Mouse (Mus musculus): ENCODE results near the gene Cops6. TPM values are rescaled to one million over a fixed set of nuclear protein-coding genes. Genes with fewer than 3 reads are reported as not detected.

Cops6 gene
- total RNA-seq, 2 experiments from 2014 or later = 145 to 147 TPM

DNA sequence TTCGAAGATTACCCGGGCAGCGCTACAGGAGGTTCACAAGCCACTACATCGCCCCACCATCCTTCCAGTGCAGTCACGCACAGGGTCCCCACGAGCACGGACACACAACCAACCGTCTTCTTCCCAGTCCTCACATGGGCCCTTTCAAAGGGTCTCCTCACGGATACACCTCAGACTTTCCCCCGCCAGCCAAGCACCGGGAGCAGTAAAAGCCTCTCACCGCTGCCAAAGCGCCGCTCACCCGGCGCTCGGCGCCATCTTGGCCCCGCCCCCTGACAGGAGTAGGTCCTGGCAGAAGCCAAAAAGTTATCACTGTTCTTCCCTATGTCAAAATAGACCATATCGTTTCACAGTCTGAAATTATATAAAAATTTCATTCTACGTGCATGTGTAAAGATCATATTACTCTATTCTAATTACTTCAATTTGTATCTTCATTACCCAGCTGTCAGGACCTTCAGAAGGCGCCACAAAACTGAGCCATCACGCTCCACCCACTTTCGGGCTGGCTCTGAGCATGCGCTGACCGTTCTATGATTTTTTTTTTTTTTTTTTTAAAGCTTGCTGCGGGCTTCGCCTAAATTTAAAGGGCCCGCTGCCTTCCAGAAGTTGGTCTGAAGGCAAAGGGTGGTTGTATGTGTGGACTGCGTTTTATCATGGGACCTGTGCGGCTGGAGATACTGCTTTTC is 26.2 kb downstream of the Cops6 start, which contains the start of the genes Taf6 and Cnpy4:
Taf6 (minus strand) TSS at position 502 of the 689 bp plus-strand sequence.
Cnpy4 (plus strand) TSS at position 536 of the 689 bp plus-strand sequence.
- peak; percentile 46 to 58 for DNase-seq (ENCODE audit: low spot score in 2 of 2)

DNA sequence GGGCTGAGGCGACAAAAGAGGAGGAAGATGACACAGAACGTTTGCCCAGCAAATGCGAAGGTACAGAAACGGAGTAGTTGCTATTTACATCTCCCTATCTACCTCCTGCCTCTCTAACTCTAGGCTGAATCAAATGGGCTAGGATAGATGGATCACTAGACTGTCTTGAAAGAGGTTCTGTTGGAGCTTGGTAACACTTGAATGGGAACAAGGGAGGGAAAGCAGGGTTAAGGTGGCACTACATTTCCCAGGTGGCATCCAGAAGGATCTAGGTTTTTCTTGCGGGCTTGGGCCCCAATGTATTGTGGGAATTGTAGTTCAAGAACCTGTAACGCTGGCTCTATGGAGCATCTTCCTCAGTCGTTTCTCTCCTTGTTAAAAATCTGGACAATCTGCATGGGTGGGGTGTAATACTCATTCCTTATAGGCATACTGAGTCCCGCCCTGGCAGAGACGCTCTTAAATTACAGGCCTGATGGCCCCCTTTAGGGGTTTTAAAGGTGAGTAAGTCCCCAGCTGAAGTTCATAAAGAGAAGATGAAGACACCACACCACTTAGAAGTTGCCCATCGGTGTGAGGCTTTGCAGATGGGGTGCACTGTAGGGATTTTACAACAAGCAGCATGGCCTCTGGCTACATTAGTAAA is 26.9 kb downstream of the Cops6 start:
- no peak for DNase-seq (ENCODE audit: low spot score in 2 of 2)

DNA sequence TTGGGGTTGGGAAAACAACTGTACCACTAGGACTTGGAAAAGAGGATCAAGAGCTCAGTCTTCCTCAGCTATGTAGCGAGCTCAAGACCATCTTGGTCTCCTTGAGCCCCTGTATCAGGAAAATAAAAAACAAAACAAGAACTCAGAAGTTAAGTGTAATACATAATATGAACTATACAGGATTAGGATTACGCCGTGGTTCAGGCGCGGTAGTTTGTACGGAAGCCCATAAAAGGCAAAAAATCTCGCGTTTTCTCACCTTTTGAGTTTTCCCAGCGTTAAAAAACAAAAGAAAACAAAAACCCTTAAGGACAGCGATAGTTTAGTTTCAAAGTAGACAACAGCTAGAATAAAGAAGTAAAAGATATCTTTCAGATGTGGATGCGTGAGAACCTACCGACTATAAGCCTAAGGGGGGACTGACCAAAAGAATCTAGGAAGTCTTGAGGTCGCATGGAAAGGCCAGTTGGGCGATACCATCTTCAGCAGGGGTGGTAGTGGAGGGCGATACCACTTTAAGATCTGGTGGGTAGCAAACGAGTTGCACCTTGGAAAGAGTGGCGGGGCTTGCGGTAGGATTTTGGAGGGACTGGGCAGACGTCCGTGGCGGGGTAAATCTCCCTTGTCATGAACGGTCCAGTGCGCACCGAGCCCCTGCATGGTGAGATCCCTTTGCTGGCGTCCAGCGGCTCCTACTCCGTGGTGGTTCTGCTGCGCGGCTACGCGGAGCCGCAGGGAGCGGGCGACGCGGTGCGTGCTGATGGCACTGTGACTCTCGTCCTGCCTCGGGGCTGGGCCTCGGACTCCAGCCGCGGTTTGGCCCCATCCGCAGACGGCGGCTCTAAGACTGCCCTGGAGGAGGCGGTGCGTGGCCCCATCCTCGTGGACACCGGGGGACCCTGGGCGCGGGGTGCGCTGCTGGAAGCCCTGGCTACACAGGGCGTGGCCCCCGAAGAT is 33.2 kb downstream of the Cops6 start, which contains the start of gene Mblac1:
Mblac1 (plus strand) TSS at position 544 of the 957 bp plus-strand sequence.
- DNase-seq (ENCODE audit: low spot score in 2 of 2) = peak; percentile 59 to 78

DNA sequence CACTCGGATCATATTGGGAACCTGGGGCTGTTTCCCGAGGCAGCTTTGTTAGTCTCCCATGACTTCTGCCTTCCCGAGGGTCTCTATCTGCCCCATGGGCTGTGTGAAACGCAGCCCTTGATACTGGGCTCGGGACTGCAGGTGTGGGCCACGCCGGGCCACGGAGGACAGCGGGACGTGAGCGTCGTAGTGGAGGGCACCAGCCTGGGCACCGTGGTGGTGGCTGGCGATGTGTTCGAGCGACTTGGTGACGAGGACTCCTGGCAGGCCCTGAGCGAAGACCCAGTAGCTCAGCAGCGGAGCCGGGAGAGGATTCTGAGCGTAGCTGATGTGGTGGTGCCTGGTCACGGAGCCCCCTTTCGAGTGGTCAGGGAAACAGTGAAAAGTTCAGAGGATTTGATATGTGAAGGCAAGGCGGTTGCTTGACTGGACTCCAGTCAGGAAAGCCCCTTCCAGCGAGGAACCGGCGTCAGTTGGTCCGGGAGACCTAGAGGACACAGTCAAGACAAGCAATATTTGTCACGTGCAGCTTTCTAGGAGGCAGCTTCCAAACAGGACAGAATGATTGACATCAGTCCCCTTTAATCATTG is 34.0 kb downstream of the Cops6 start:
- no peak for DNase-seq (ENCODE audit: low spot score in 2 of 2)

DNA sequence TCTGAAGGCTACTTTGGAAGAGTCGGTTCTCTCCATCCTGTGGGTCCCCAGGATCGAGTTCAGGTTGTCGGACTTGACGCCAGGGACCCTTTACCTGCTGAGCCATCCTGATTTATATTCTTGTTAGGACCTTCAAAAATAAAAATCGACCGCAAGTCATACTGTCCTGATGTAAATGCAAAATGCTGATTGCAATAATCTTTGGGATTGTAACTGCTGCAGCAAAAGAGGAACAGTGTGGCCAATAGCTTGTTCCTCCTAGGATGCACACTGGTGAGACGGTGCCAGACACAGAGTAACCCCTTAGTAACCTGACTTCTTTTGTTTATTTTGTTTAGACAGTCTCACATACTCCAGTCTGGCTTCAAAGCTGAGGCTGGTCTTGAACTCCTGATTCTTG is 34.6 kb downstream of the Cops6 start:
- no peak for DNase-seq (ENCODE audit: low spot score in 2 of 2)

DNA sequence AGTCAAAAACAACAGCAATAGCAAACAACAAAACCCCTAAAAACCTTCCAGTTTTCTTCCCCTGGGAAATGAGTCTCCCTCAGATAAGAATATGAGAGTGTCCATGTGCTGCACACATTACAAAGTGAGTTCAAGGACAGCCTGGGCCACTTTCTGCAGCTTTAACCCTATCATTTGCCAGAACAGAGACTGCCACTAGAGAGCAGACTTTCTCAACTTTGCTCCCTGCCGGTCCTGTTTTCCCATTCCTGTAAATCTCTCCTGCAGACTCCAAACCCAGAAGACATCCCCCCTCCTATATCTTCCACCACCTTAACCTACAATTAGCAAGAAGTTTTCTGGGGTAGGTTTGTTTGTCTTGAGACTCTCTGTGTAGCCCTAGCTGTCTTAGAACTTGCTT is 38.7 kb downstream of the Cops6 start:
- DNase-seq (ENCODE audit: low spot score in 2 of 2) = no peak

DNA sequence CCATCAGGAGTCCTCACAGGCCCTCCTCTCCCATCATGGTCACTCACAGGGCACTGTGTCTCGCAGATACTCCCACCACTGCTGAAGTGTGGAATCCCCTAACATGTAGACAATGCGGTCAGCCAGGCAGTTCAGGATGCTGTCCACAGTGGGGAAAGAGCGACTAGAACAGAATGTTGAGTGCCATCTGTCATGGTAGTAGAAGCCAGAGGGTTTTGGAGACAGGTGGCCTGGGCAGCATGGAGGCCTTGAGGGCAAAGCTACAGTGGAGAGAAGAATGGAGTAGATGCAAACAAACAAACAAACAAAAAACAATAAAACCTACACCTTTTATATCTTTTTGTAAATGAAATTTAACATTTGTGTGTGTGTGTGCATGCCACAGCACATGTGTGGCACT is 41.2 kb downstream of the Cops6 start:
- no peak for DNase-seq (ENCODE audit: low spot score in 2 of 2)

DNA sequence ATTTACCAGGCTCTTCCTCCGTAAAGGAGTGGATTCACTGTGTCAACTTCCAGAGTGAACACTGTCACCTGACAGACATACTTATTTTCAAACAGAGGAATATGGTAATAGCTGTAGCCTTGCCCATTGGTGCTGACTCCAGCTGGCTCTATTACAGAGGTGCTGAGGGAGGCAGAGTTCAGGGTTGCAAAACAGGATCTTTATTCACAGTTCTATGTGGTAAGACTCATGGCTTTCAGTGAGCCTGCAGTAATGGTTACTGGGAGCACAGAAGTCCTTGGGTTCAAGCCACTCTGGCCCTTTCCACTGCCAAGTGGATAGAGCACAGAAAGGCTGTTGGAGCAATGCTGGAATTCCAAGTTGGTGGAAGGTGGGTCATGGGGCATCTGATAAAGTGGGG is 46.4 kb downstream of the Cops6 start:
- no peak for DNase-seq (ENCODE audit: low spot score in 2 of 2)

DNA sequence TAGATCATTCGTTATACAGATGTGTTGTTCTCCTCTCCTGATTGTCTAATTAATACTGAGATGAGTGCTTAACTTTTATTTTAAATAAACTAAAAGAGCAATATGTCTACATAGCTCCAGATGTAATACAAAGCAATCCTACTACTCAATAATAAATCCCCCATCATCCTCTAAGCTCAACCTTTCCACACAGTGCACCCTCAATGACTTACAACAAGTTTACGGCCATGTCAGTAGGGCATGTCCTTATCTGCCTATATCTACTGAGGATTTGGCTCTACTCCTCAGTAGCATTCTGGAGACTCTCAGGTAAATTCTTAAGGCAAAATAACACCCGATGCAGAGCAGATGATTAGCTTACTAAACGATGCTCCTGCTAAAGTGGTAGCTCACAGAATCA is 47.0 kb downstream of the Cops6 start:
- DNase-seq (ENCODE audit: low spot score in 2 of 2) = no peak

Small RNA genes within 50 kb of the gene (microRNA-seq; reads per million reads assigned to microRNA genes)
- gene Mir106b (2,095 reads per million, percentile 84 among the genes with 10 or more reads in this experiment), gene Mir25 (715 reads per million, percentile 72 among the genes with 10 or more reads in this experiment), gene Mir93 (2,848 reads per million, percentile 87 among the genes with 10 or more reads in this experiment)

Other genes starting within 250 kb of the Cops6 start
- 1 to 10 TPM in 1 of 2 experiments, under 1 TPM in 1; 0.17 to 3.0 TPM for gene Cyp3a13, start 239.5 kb upstream of the Cops6 start, total RNA-seq (2021)
- 1 to 10 TPM; 2.3 to 2.4 TPM for gene Gjc3, start 198.0 kb upstream of the Cops6 start, total RNA-seq (2021)
- 10 to 100 TPM in 1 of 2 experiments, 1 to 10 TPM in 1; 1.1 to 55.2 TPM for gene Azgp1, start 179.6 kb upstream of the Cops6 start, total RNA-seq (2021)
- not detected for gene Smok3a, start 139.8 kb upstream of the Cops6 start, total RNA-seq (2021)
- not detected for gene Smok3b, start 139.6 kb upstream of the Cops6 start, total RNA-seq (2021)
- gene Smok3c, start 107.9 kb upstream of the Cops6 start, total RNA-seq (2021) = not detected
- gene Zkscan1, start 76.0 kb upstream of the Cops6 start, total RNA-seq (2021) = 10 to 100 TPM; 49.4 to 53.5 TPM
- 10 to 100 TPM; 26.2 to 26.6 TPM for gene Zscan21, start 44.2 kb upstream of the Cops6 start, total RNA-seq (2021)
- gene Zfp113, start 5.3 kb upstream of the Cops6 start, total RNA-seq (2021) = 10 to 100 TPM; 19.5 to 21.6 TPM
- gene Ap4m1, start 10.9 kb downstream of the Cops6 start, total RNA-seq (2021) = 10 to 100 TPM; 46.0 to 47.2 TPM
- gene Mcm7, start 11.4 kb downstream of the Cops6 start, total RNA-seq (2021) = 100 to 1,000 TPM; 102 to 116 TPM
- 10 to 100 TPM; 35.6 to 39.2 TPM for gene Taf6, start 26.4 kb downstream of the Cops6 start, total RNA-seq (2021)
- 10 to 100 TPM; 29.9 to 31.1 TPM for gene Cnpy4, start 26.4 kb downstream of the Cops6 start, total RNA-seq (2021)
- 10 to 100 TPM in 1 of 2 experiments, 1 to 10 TPM in 1; 9.9 to 10.2 TPM for gene Mblac1, start 33.2 kb downstream of the Cops6 start, total RNA-seq (2021)
- under 1 TPM; 0.70 to 0.85 TPM for gene Nxpe5, start 64.8 kb downstream of the Cops6 start, total RNA-seq (2021)
- 10 to 100 TPM; 65.5 to 69.9 TPM for gene Lamtor4, start 94.4 kb downstream of the Cops6 start, total RNA-seq (2021)
- 10 to 100 TPM; 27.3 to 28.1 TPM for gene BC037034, start 103.0 kb downstream of the Cops6 start, total RNA-seq (2021)
- under 1 TPM; 0.54 to 0.64 TPM for gene Gal3st4, start 111.8 kb downstream of the Cops6 start, total RNA-seq (2021)
- not detected for gene Gm43720, start 118.9 kb downstream of the Cops6 start, total RNA-seq (2021)
- 1 to 10 TPM; 3.5 to 6.7 TPM for gene Gpc2, start 118.9 kb downstream of the Cops6 start, total RNA-seq (2021)
- 1 to 10 TPM in 1 of 2 experiments, under 1 TPM in 1; 0.53 to 1.5 TPM for gene Stag3, start 119.2 kb downstream of the Cops6 start, total RNA-seq (2021)
- gene Pvrig, start 180.9 kb downstream of the Cops6 start, total RNA-seq (2021) = under 1 TPM in 1 of 2 experiments, not detected in 1; 0.28 TPM

All from adrenal gland, postnatal 4 days (tissue).